Mouse (Mus musculus): ENCODE data around the gene Stag2. TPM values are rescaled to one million over a fixed set of nuclear protein-coding genes. Genes with fewer than 3 reads are reported as not detected.

Stag2 gene
- 23.2 and 25.7 TPM in 2 replicates for polyA plus RNA-seq (2015; fragmentation: Nextera tagmentation; extraction: Ambion mirVana)

GRCm38 (mm10) chrX:42148788-42149556, at the start of gene Stag2:
Gene Stag2 (plus strand): TSS chrX:42149317.
- H3K9ac ChIP-seq, result peak within 1 kb of the TSS; percentile 93
- H3K27me3 ChIP-seq, result no peaks in the 10 kb centered on the region
- H3K36me3 ChIP-seq (replicated peaks), result no peaks in the 10 kb centered on the region
- H3K9me3 ChIP-seq (replicated peaks), result no peaks in the 10 kb centered on the region
- peak within 1 kb of the TSS; percentile 94 for H3K27ac ChIP-seq (replicated peaks)
- ATAC-seq (ENCODE audit: insufficient read depth), result peak; percentile 83
- WGBS (ENCODE audit: insufficient replicate concordance), result 8% methylated on average over 54 of the region's 76 CpGs
- peak within 1 kb of the TSS; percentile 75 for H3K4me3 ChIP-seq (replicated peaks)
- peak within 1 kb of the TSS; percentile 69 for H3K4me2 ChIP-seq
- no peaks in the 10 kb centered on the region for H3K4me1 ChIP-seq (replicated peaks)

- no peaks in the 10 kb centered on the region for H3K4me1 ChIP-seq (replicated peaks)
- no peak overlapping the region for H3K27ac ChIP-seq (replicated peaks)
- H3K9ac ChIP-seq, result no peak overlapping the region
- H3K4me2 ChIP-seq, result no peak overlapping the region
- H3K27me3 ChIP-seq, result no peaks in the 10 kb centered on the region
- no peak overlapping the region for H3K4me3 ChIP-seq (replicated peaks)
- H3K9me3 ChIP-seq (replicated peaks), result no peaks in the 10 kb centered on the region
- WGBS (ENCODE audit: insufficient replicate concordance), result 75% methylated on average over 6 of the region's 6 CpGs
- H3K36me3 ChIP-seq (replicated peaks), result peaks cover 32% of the 10 kb centered on the region
- ATAC-seq (ENCODE audit: insufficient read depth), result no peak
Observed at GRCm38 (mm10) chrX:42107137-42107536, 42.0 kb upstream of the Stag2 start.

- no peak overlapping the region for H3K9ac ChIP-seq
- no peak overlapping the region for H3K27ac ChIP-seq (replicated peaks)
- no peaks in the 10 kb centered on the region for H3K4me1 ChIP-seq (replicated peaks)
- no peaks in the 10 kb centered on the region for H3K27me3 ChIP-seq
- ATAC-seq (ENCODE audit: insufficient read depth), result 0 out of 2 replicates have a peak, but pooled peaks have one; percentile 18
- H3K36me3 ChIP-seq (replicated peaks), result peaks cover 11% of the 10 kb centered on the region
- H3K4me2 ChIP-seq, result no peak overlapping the region
- no peaks in the 10 kb centered on the region for H3K9me3 ChIP-seq (replicated peaks)
- 46% methylated on average over 1 of the region's 1 CpGs for WGBS (ENCODE audit: insufficient replicate concordance)
- no peak overlapping the region for H3K4me3 ChIP-seq (replicated peaks)
Observed at GRCm38 (mm10) chrX:42110585-42110984, 38.5 kb upstream of the Stag2 start.

- ATAC-seq (ENCODE audit: insufficient read depth), result no peak
- H3K9ac ChIP-seq, result no peak overlapping the region
- 71% methylated on average over 6 of the region's 6 CpGs for WGBS (ENCODE audit: insufficient replicate concordance)
Observed at GRCm38 (mm10) chrX:42119442-42120048, 29.6 kb upstream of the Stag2 start.

GRCm38 (mm10) chrX:42124963-42125697, 24.0 kb upstream of the Stag2 start:
- H3K27ac ChIP-seq (replicated peaks), result no peak overlapping the region
- WGBS (ENCODE audit: insufficient replicate concordance), result 71% methylated on average over 5 of the region's 5 CpGs
- no peak overlapping the region for H3K4me2 ChIP-seq
- no peaks in the 10 kb centered on the region for H3K9me3 ChIP-seq (replicated peaks)
- no peak overlapping the region for H3K9ac ChIP-seq
- H3K4me1 ChIP-seq (replicated peaks), result no peaks in the 10 kb centered on the region
- no peaks in the 10 kb centered on the region for H3K36me3 ChIP-seq (replicated peaks)
- H3K27me3 ChIP-seq, result no peaks in the 10 kb centered on the region
- no peak overlapping the region for H3K4me3 ChIP-seq (replicated peaks)
- no peak for ATAC-seq (ENCODE audit: insufficient read depth)

More at GRCm38 (mm10) chrX:42119442-42120048, 29.6 kb upstream of the Stag2 start:
- H3K9me3 ChIP-seq (replicated peaks), result no peaks in the 10 kb centered on the region
- no peaks in the 10 kb centered on the region for H3K27me3 ChIP-seq
- H3K4me3 ChIP-seq (replicated peaks), result no peak overlapping the region
- H3K4me1 ChIP-seq (replicated peaks), result no peaks in the 10 kb centered on the region
- no peak overlapping the region for H3K27ac ChIP-seq (replicated peaks)
- H3K4me2 ChIP-seq, result no peak overlapping the region
- no peaks in the 10 kb centered on the region for H3K36me3 ChIP-seq (replicated peaks)

GRCm38 (mm10) chrX:42139882-42140281, 9.2 kb upstream of the Stag2 start:
- 0 out of 2 replicates have a peak, but pooled peaks cover 3% of the 10 kb centered on the region for H3K4me1 ChIP-seq (replicated peaks)
- no peak overlapping the region for H3K27ac ChIP-seq (replicated peaks)
- H3K27me3 ChIP-seq, result no peaks in the 10 kb centered on the region
- no peak overlapping the region for H3K4me3 ChIP-seq (replicated peaks)
- WGBS (ENCODE audit: insufficient replicate concordance), result 29% methylated on average over 9 of the region's 9 CpGs
- H3K4me2 ChIP-seq, result no peak overlapping the region
- no peak overlapping the region for H3K9ac ChIP-seq
- no peaks in the 10 kb centered on the region for H3K9me3 ChIP-seq (replicated peaks)
- no peak for ATAC-seq (ENCODE audit: insufficient read depth)
- H3K36me3 ChIP-seq (replicated peaks), result no peaks in the 10 kb centered on the region

- H3K27me3 ChIP-seq, result no peaks in the 10 kb centered on the region
- H3K9ac ChIP-seq, result no peak overlapping the region
- H3K27ac ChIP-seq (replicated peaks), result no peak overlapping the region
- no peak for ATAC-seq (ENCODE audit: insufficient read depth)
- 34% methylated on average over 3 of the region's 3 CpGs for WGBS (ENCODE audit: insufficient replicate concordance)
- no peak overlapping the region for H3K4me3 ChIP-seq (replicated peaks)
- no peaks in the 10 kb centered on the region for H3K36me3 ChIP-seq (replicated peaks)
- H3K4me2 ChIP-seq, result no peak overlapping the region
- H3K4me1 ChIP-seq (replicated peaks), result 0 out of 2 replicates have a peak, but pooled peaks cover 3% of the 10 kb centered on the region
- H3K9me3 ChIP-seq (replicated peaks), result no peaks in the 10 kb centered on the region
Observed at GRCm38 (mm10) chrX:42142620-42143019, 6.5 kb upstream of the Stag2 start.

GRCm38 (mm10) chrX:42143991-42144390, 5.1 kb upstream of the Stag2 start:
- Histone ChIP-seq H3K9ac (no peak overlapping the region), H3K27ac (replicated peaks) (no peak overlapping the region), H3K27me3 (no peaks in the 10 kb centered on the region), H3K4me3 (replicated peaks) (no peak overlapping the region), H3K4me2 (no peak overlapping the region), H3K9me3 (replicated peaks) (no peaks in the 10 kb centered on the region), H3K36me3 (replicated peaks) (no peaks in the 10 kb centered on the region), H3K4me1 (replicated peaks) (0 out of 2 replicates have a peak, but pooled peaks cover 3% of the 10 kb centered on the region)
- ATAC-seq (ENCODE audit: insufficient read depth), result no peak
- 44% methylated on average over 4 of the region's 4 CpGs for WGBS (ENCODE audit: insufficient replicate concordance)

- ATAC-seq (ENCODE audit: insufficient read depth), result no peak
- H3K9ac ChIP-seq, result peak overlapping the region; percentile 79
- H3K27ac ChIP-seq (replicated peaks), result peak overlapping the region; percentile 91
- no peaks in the 10 kb centered on the region for H3K27me3 ChIP-seq
- peak overlapping the region; percentile 69 for H3K4me2 ChIP-seq
- H3K4me1 ChIP-seq (replicated peaks), result 0 out of 2 replicates have a peak, but pooled peaks cover 3% of the 10 kb centered on the region
- WGBS (ENCODE audit: insufficient replicate concordance), result 34% methylated on average over 5 of the region's 5 CpGs
- no peaks in the 10 kb centered on the region for H3K36me3 ChIP-seq (replicated peaks)
- peak overlapping the region; percentile 68 for H3K4me3 ChIP-seq (replicated peaks)
- no peaks in the 10 kb centered on the region for H3K9me3 ChIP-seq (replicated peaks)
Observed at GRCm38 (mm10) chrX:42148016-42148451, 1.1 kb upstream of the Stag2 start.

GRCm38 (mm10) chrX:42149557-42150345, 634 bp downstream of the Stag2 start:
- Histone ChIP-seq H3K27me3 (no peaks in the 10 kb centered on the region), H3K4me3 (replicated peaks) (peak overlapping the region; percentile 75), H3K4me2 (peak overlapping the region; percentile 63), H3K4me1 (replicated peaks) (no peaks in the 10 kb centered on the region), H3K9me3 (replicated peaks) (no peaks in the 10 kb centered on the region), H3K36me3 (replicated peaks) (no peaks in the 10 kb centered on the region), H3K27ac (replicated peaks) (peak overlapping the region; percentile 94), H3K9ac (peak overlapping the region; percentile 93)
- peak; percentile 14 for ATAC-seq (ENCODE audit: insufficient read depth)
- 22% methylated on average over 61 of the region's 71 CpGs for WGBS (ENCODE audit: insufficient replicate concordance)

Data from liver, embryonic 15.5 days (tissue).